28 mouse cellular contexts compared by ENCODE assay signal in genomic region chr9:113971615-113972014, GRCm38 (mm10). TPM values are rescaled to one million over a fixed set of nuclear protein-coding genes. Genes with fewer than 3 reads are reported as not detected.
DNase-seq lines count a peak whose midpoint lies in the region; ATAC-seq and TF ChIP-seq lines count a peak whose summit lies in the region.
"Had no signal": no experiment of that assay in that cellular context is flagged by ENCODE, and none has a peak within 500 bp of the region (broad histone marks: within the 10 kb centered on the region; RNA-seq: fewer than 3 reads in every experiment).

No protein-coding gene starts in this region.

- WGBS in heart, embryonic 10.5 days = 80% methylated on average over 8 of the region's 8 CpGs
- WGBS in liver, embryonic 14.5 days (ENCODE audit: insufficient replicate concordance) = 74% methylated on average over 8 of the region's 8 CpGs

- H3K9ac ChIP-seq in liver, embryonic 14.5 days (replicated peaks) = peak overlapping the region; percentile 37
- H3K9ac ChIP-seq: embryonic facial prominence, embryonic 12.5 days; heart, embryonic 13.5 days; hindbrain, embryonic 14.5 days; midbrain, embryonic 13.5 days; neural tube, embryonic 15.5 days; stomach, embryonic 15.5 days had no signal

- no peaks in the 10 kb centered on the region for H3K9me3 ChIP-seq in heart, embryonic 10.5 days
- H3K9me3 ChIP-seq in liver, embryonic 14.5 days (ENCODE audit: control insufficient read depth, low read length) = no peaks in the 10 kb centered on the region
- H3K9me3 ChIP-seq: embryonic facial prominence, embryonic 12.5 days; heart, embryonic 13.5 days; midbrain, embryonic 13.5 days; neural tube, embryonic 15.5 days; stomach, embryonic 15.5 days had no signal

- H3K27me3 ChIP-seq in heart, embryonic 10.5 days (ENCODE audit: insufficient read depth, poor library complexity, severe bottlenecking) = no peaks in the 10 kb centered on the region
- H3K27me3 ChIP-seq in liver, embryonic 14.5 days (ENCODE audit: control insufficient read depth, insufficient read depth, low read length) = no peaks in the 10 kb centered on the region
- H3K27me3 ChIP-seq: embryonic facial prominence, embryonic 12.5 days; heart, embryonic 13.5 days; midbrain, embryonic 13.5 days; neural tube, embryonic 15.5 days; stomach, embryonic 15.5 days had no signal

- no peak overlapping the region for H3K4me3 ChIP-seq in heart, embryonic 10.5 days
- H3K4me3 ChIP-seq in liver, embryonic 14.5 days (ENCODE audit: insufficient read depth in 1 of 2, low read depth in 2 of 2, low read length in 2 of 2) = peak overlapping the region in 1 of 2 experiments; percentile 69; a peak in 2 of 4 replicates
- H3K4me3 ChIP-seq: embryonic facial prominence, embryonic 12.5 days; gastrocnemius, adult 2 months; heart, embryonic 13.5 days; midbrain, embryonic 13.5 days; neural tube, embryonic 15.5 days; stomach, embryonic 15.5 days had no signal

- peaks cover 90% of the 10 kb centered on the region for H3K36me3 ChIP-seq in heart, embryonic 10.5 days
- peaks cover 77% of the 10 kb centered on the region for H3K36me3 ChIP-seq in liver, embryonic 14.5 days (replicated peaks; ENCODE audit: control insufficient read depth, insufficient read depth, low read depth)

- ATAC-seq in liver, embryonic 14.5 days (ENCODE audit: insufficient read depth) = no peak
- ATAC-seq in activated CD4-positive, CD25-positive, alpha-beta regulatory T cell, adult 4 months = no peak
- ATAC-seq: CD4-positive, CD25-positive, alpha-beta regulatory T cell, adult 4 months; forebrain, embryonic 16.5 days; intestine, embryonic 16.5 days; midbrain, embryonic 13.5 days had no signal

- no peak for TF ChIP-seq EP300 in liver, embryonic 14.5 days (IDR thresholded peaks at IDR 0.05; ENCODE audit: low read depth)

- no peak for TF ChIP-seq CTCF in liver, embryonic 14.5 days (IDR thresholded peaks at IDR 0.05; ENCODE audit: low read depth)

- no peaks in the 10 kb centered on the region for H3K4me1 ChIP-seq in heart, embryonic 10.5 days
- peaks cover 24 to 36% of the 10 kb centered on the region in 2 experiments for H3K4me1 ChIP-seq in liver, embryonic 14.5 days (replicated peaks; ENCODE audit: control insufficient read depth in 2 of 2, insufficient read depth in 2 of 2, low read length in 1 of 2)
- H3K4me1 ChIP-seq: embryonic facial prominence, embryonic 12.5 days; heart, embryonic 13.5 days; midbrain, embryonic 13.5 days; neural tube, embryonic 15.5 days; stomach, embryonic 15.5 days had no signal

- no peak overlapping the region for H3K27ac ChIP-seq in heart, embryonic 10.5 days
- H3K27ac ChIP-seq in liver, embryonic 14.5 days = peak overlapping the region; percentile 44; the same call in 1 of the 2 replicates
- H3K27ac ChIP-seq: embryonic facial prominence, embryonic 12.5 days; gastrocnemius, adult 2 months; heart, embryonic 13.5 days; hindbrain, embryonic 14.5 days; midbrain, embryonic 13.5 days; neural tube, embryonic 15.5 days; stomach, embryonic 15.5 days had no signal

- DNase-seq in heart, embryonic 10.5 days (ENCODE audit: low spot score) = peak; percentile 64
- no peak for DNase-seq in heart, adult 8-10 months (ENCODE audit: low spot score)
- DNase-seq in liver, embryonic 14.5 days (ENCODE audit: low read depth in 3 of 3, low spot score in 3 of 3) = no peak
- no peak for DNase-seq in liver
- peak; percentile 23 for DNase-seq in brain, adult 2 months (ENCODE audit: low read depth, low spot score)
- no peak for DNase-seq in cerebellum, postnatal 25 days
- DNase-seq: adrenal gland, postnatal 10 days; cerebellum, adult 18-20 months; cerebellum, postnatal 14 days; gastrocnemius, adult 2 months; gastrocnemius, postnatal 36 days; heart, adult 18-20 months; heart, postnatal 10 days; kidney, adult 9 months; kidney, postnatal 10 days; layer of hippocampus, adult 9-11 months; lung, postnatal 36 days; right cerebral cortex, postnatal 25 days had no signal

- peak overlapping the region; percentile 76 for H3K4me2 ChIP-seq in liver, embryonic 14.5 days (ENCODE audit: low read depth)
- H3K4me2 ChIP-seq: embryonic facial prominence, embryonic 12.5 days; hindbrain, embryonic 14.5 days; midbrain, embryonic 13.5 days; neural tube, embryonic 15.5 days; stomach, embryonic 15.5 days had no signal

RNA-seq across cellular contexts. Expression of gene Ubp1, which starts 40.9 kb away (rescaled TPM):
- polyA plus RNA-seq in heart, embryonic 10.5 days (2016; fragmentation: Nextera tagmentation; extraction: Ambion mirVana) = 28.5 and 38.3 TPM in 2 replicates
- 10 to 100 TPM; 20.7 to 25.6 (median 24.0) TPM for total RNA-seq in heart, adult 8-10 months (2022)
- polyA plus RNA-seq in liver, embryonic 14.5 days (2012; rRNA removed) = 58.6 and 72.6 TPM in 2 replicates
- polyA plus RNA-seq in liver, embryonic 14.5 days (2014; fragmentation: Nextera tagmentation; extraction: Ambion mirVana) = 46.0 and 55.4 TPM in 2 replicates
- 10 to 100 TPM; 28.6 to 34.6 TPM for polyA plus RNA-seq in activated CD4-positive, CD25-positive, alpha-beta regulatory T cell, adult 4 months (2017; shearing (Covaris generic))

Comparison
In these comparisons a context has a peak if more than half of its experiments do, and no peak if none do; other contexts are left out.
1. DNase-seq: peak in heart, embryonic 10.5 days (single experiment) and brain, adult 2 months (single experiment); none in heart, adult 8-10 months (single experiment), liver, embryonic 14.5 days (0 of 3), liver (single experiment) and cerebellum, postnatal 25 days (0 of 2).